Mouse (Mus musculus) brain, embryonic 14.5 days (tissue): ENCODE results near the gene Sez6. TPM values are rescaled to one million over a fixed set of nuclear protein-coding genes. Genes with fewer than 3 reads are reported as not detected.

ENCODE experiments used
- DNase-seq: peaks from one replicate; pipeline ENCODE4 v3.0.0-alpha.2; 2011; ENCODE audit warnings: low read depth
- CTCF ChIP-seq: fragments of 200-500 bp; IDR thresholded peaks from 2 replicates; pipeline ENCODE4 v1.5.1; 2012; ENCODE audit warnings: inconsistent platforms, mild to moderate bottlenecking, moderate library complexity, borderline replicate concordance; ENCODE audit not compliant: insufficient read depth, insufficient read length; ENCODE audit errors: extremely low read depth
- POLR2A ChIP-seq: fragments of 200-500 bp; IDR thresholded peaks from 2 replicates; pipeline ENCODE4 v1.6.1; 2012; ENCODE audit warnings: mild to moderate bottlenecking, inconsistent platforms, borderline replicate concordance; ENCODE audit not compliant: poor library complexity, insufficient read depth, insufficient read length, severe bottlenecking; ENCODE audit errors: extremely low read depth
- polyA plus RNA-seq: library from polyadenylated mRNA; depleted of rRNA; stranded (reverse); fragments of >200 nt; gene quantifications from 2 replicates; pipeline ENCODE4 v1.2.3, GENCODE M21; 2012

Gene Sez6
- polyA plus RNA-seq, 1 experiment: 174 TPM

DNA sequence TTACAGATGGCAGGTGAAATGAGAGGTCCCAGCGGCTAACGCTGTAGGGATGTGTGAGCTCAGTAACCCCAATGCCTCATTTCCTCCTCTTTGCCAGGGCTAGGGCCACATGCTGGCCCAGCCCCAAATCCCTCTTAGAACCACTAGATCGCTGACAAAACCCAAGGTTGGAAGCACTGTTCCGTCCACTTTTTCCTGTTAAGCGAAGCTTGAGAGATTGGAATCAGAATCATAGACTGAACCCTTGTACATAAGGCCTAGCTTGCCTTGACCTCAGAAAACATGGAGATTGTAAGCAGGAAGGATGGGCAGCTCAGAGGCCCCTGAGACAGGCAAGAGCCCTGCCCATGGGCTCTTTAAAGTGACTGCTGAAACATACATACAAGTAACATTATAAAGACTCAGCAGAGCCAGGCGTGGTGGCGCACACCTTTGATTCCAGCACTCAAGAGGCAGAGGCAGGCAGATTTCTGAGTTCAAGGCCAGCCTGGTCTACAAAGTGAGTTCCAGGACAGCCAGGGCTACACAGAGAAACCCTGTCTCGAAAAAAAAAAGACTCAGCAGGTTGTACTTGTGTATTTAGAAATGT lies 48.7 kb downstream of the Sez6 start:
- no peak for DNase-seq
- TF ChIP-seq CTCF (no peak), POLR2A (no peak)

GRCm38 (mm10) chr11:77980281-77981204 lies 49.9 kb downstream of the Sez6 start:
- TF ChIP-seq CTCF (peak; percentile 68; the same call in 1 of the 2 replicates), POLR2A (no peak)
- peak; percentile 79 for DNase-seq

DNA sequence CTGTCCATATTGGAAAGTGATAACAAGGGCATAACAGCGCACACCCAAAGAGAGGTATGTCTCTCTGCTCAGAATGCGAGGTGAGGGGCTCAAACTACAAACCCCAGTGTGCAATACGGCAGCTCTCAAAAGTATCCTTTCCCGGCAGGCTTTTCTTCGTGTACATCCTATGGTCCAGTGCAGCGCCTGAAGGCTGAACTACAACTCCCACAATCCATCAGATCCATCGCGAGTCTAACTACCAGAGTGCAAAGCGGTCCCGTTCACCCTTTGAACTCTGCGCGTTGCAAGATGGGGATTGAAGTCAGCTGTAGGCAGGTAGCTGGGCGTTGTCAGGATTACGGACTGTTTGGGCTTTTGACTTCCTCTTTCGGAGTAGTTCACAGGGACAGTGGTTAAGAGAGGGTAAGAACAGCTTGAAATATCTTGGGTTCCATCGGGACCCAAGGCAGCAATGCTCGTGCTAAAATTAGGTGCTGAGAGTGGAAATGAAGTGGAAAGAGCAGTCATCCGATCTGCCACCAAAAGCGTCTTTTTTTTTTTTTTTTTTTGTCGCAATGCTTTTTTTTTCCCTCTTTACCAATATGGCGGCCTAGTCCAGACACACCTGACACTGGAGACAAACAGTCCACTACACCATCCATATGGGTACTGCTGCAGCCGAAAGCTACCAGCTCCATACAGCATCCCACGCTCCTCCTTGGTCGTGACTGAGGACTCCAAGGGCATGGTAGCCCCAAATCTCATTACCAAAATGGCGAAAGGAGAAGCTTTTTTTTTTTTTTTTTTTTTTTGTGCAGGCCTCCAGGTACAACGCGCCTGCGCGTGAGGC lies 51.2 kb downstream of the Sez6 start:
- peak; percentile 100 for DNase-seq
- TF ChIP-seq CTCF: no peak
- TF ChIP-seq POLR2A: 0 out of 2 replicates have a peak, but pooled peaks have one; percentile 22

DNA sequence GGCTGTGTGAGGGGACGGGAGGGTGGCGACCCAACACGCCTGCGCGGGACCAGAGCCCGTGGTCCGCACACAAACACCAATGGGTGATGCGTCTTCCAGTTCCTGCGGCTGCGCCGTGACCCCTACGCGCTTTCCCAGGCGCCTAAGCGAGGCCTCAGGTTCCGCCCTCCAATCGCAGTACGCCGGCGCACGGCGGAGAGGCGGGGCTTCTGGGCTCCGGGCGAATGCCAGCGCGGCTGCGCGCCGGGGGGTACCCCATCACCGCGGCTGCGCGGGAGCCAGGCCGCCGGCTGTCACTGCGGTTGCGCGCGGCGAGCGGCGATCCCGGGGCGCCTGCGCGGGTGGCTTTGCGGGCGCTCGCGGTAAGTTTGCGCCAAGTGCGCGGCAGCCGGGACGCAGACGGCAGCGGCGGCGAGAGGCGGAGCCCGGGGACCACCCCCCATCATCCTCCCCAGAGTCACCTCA lies 51.9 kb downstream of the Sez6 start, which contains the start of gene Phf12:
TSS of gene Phf12 (plus strand) at position 314 of the 465 bp plus-strand sequence.
- TF ChIP-seq POLR2A (peak; percentile 87), CTCF (no peak)
- peak; percentile 100 for DNase-seq

DNA sequence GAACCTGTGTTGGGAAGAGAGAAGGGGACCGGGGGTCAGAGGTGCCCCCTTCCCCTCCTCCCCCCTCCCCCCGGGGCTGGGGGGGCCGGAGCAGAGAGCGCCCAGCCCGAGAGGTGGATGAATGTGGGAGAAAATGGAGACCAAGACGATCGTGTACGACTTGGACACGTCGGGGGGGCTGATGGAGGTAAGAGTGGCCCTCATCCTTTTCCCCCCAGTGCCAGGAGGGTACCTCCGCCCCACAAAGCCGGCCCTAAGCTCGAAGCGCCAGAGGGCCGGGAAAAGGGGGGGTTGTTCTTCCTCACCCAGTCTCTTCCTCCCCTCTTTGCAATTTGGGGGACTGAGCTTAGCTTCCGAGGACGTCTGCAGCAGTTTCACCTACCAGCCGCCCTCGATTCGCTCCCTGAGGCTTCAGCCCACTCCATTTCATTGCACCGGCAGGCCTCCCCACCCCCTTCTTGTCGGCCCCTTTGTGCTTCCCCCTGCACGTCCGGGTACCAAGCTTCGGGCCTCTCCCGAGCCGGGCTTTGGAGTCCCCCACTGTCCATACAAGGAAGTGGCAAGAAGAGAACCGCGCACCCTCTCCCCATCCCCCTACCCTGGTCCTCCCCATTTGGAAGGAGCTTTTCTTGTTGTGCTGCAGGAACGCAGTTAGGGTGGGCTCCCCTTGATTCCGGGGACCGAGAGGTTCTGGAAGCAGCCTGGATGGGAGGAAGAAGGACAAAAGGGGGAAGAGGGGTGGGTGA lies 52.8 kb downstream of the Sez6 start:
- TF ChIP-seq POLR2A (no peak), CTCF (no peak)
- peak; percentile 70 for DNase-seq

- TF ChIP-seq POLR2A: peak; percentile 70; the same call in 1 of the 2 replicates
- TF ChIP-seq CTCF: no peak
- DNase-seq: peak; percentile 81
Observed at GRCm38 (mm10) chr11:77983937-77984835, 53.6 kb downstream of the Sez6 start.

- TF ChIP-seq CTCF: no peak
- TF ChIP-seq POLR2A: no peak
- peak; percentile 81 for DNase-seq
Observed at GRCm38 (mm10) chr11:77984836-77985231, 54.2 kb downstream of the Sez6 start.

DNA sequence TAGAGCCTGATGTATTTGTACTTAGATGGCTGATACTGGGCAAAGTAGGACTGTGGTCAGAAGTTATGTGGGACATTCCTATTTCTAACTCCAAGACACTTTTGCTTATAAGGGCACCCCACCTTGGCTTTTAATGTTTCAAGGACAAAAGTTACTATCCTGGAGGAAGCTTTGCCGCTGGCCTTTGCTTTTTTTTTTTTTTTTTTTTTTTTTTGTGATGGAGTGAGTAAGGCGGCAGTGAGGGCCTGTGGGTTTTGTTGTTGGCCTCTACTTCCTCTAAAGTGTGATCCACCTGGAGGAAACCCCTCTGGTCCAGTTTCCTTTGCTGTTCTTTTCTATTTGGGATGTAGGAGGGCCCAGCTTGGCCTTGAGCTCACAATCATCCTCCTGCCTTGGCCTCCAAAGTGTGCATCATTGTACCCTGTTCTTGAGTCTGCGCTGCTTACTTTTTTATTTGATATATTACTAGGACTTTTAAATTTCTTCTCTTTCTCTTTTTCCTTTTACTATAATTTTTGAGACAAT lies 55.0 kb downstream of the Sez6 start:
- TF ChIP-seq CTCF (no peak), POLR2A (no peak)
- DNase-seq: no peak

- TF ChIP-seq POLR2A: no peak
- no peak for TF ChIP-seq CTCF
- DNase-seq: no peak
Observed at GRCm38 (mm10) chr11:77989071-77989690, 58.6 kb downstream of the Sez6 start.
